Mouse (Mus musculus): ENCODE measurements around the gene Rad9b. TPM values are rescaled to one million over a fixed set of nuclear protein-coding genes. Genes with fewer than 3 reads are reported as not detected.

The Rad9b gene
- polyA plus RNA-seq, 1 experiment from 2014 or later: 11.3 TPM

DNA sequence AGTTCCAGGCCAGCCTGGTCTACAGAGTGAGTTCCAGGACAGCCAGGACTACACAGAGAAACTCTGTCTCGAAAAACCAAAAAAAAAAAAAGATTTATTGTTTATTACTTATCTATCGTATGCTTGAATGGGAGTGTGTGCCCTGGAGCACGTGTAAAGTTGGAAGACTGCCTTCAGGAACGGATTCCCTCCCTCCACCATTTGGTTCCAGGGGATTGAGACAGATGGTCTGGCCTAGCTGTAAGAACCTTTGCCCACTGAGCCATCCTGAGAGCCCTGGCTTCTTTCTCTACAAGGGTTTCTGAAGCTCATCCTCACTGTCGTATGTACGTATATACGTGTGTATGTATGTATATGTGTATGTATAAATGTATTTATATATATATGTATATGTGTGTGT, 75.1 kb downstream of the Rad9b start:
- Histone ChIP-seq H3K9me3 (ENCODE audit: control insufficient read depth, low read length) (no peaks in the 10 kb centered on the region), H3K4me1 (replicated peaks; ENCODE audit: control insufficient read depth, insufficient read depth, low read length) (peaks cover 9% of the 10 kb centered on the region), H3K27ac (ENCODE audit: low read depth) (no peak overlapping the region), H3K36me3 (ENCODE audit: control insufficient read depth, insufficient read depth, low read length) (no peaks in the 10 kb centered on the region), H3K4me3 (ENCODE audit: low read depth, low read length) (no peak overlapping the region), H3K9ac (ENCODE audit: low read length) (no peak overlapping the region), H3K27me3 (replicated peaks; ENCODE audit: control insufficient read depth, insufficient read depth, low read length) (no peaks in the 10 kb centered on the region), H3K4me2 (ENCODE audit: low read length) (no peak overlapping the region)
- ATAC-seq (replicated peaks; ENCODE audit: low FRiP score, low TSS enrichment, low read depth) (no peak), DNase-seq (ENCODE audit: low spot score) (no peak)
- WGBS: 74% methylated on average over 7 of the region's 7 CpGs

DNA sequence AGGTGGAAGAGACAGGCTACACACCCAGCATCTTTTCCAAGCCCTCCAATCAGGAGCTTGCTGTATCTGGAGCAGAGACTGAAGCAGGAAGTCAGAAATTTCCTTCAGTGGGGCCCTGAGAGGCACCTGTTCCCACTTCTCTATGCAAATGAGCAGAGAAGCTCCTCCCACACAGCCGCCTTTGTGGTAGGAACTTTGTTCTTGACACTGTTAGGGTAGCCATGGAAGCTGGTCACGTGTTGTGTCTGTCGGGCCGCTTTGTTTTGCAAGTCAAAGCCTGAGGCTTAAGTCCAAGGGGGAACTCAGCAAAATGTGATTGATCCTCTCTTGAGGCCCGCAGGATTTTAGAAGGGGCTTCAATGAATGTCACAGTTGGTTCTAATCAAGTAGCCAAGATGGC, 79.2 kb downstream of the Rad9b start:
- no peak overlapping the region for H3K4me3 ChIP-seq (ENCODE audit: low read depth, low read length)
- WGBS: 40% methylated on average over 5 of the region's 5 CpGs
- ATAC-seq (replicated peaks; ENCODE audit: low FRiP score, low TSS enrichment, low read depth) (no peak), DNase-seq (ENCODE audit: low spot score) (no peak)
- H3K27me3 ChIP-seq (replicated peaks; ENCODE audit: control insufficient read depth, insufficient read depth, low read length): no peaks in the 10 kb centered on the region
- no peaks in the 10 kb centered on the region for H3K4me1 ChIP-seq (replicated peaks; ENCODE audit: control insufficient read depth, insufficient read depth, low read length)
- no peaks in the 10 kb centered on the region for H3K9me3 ChIP-seq (ENCODE audit: control insufficient read depth, low read length)
- H3K9ac ChIP-seq (ENCODE audit: low read length): no peak overlapping the region
- no peak overlapping the region for H3K4me2 ChIP-seq (ENCODE audit: low read length)
- H3K27ac ChIP-seq (ENCODE audit: low read depth): no peak overlapping the region
- no peaks in the 10 kb centered on the region for H3K36me3 ChIP-seq (ENCODE audit: control insufficient read depth, insufficient read depth, low read length)

Other genes starting within 250 kb of the Rad9b start
- 0.32 TPM in 1 of 2 replicates, not detected in the other for gene Ccdc63, start 213.4 kb downstream of the Rad9b start, polyA plus RNA-seq (2014; fragmentation: Nextera tagmentation; extraction: Ambion mirVana)
- 259 and 270 TPM in 2 replicates for gene Ppp1cc, start 196.0 kb downstream of the Rad9b start, polyA plus RNA-seq (2014; fragmentation: Nextera tagmentation; extraction: Ambion mirVana)
- 4.7 and 6.7 TPM in 2 replicates for gene Hvcn1, start 147.4 kb downstream of the Rad9b start, polyA plus RNA-seq (2014; fragmentation: Nextera tagmentation; extraction: Ambion mirVana)
- gene Tctn1, start 89.8 kb downstream of the Rad9b start, polyA plus RNA-seq (2014; fragmentation: Nextera tagmentation; extraction: Ambion mirVana): 4.2 and 4.4 TPM in 2 replicates
- gene Pptc7, start 69.9 kb downstream of the Rad9b start, polyA plus RNA-seq (2014; fragmentation: Nextera tagmentation; extraction: Ambion mirVana): 10.2 and 10.8 TPM in 2 replicates
- gene Vps29, start 136 bp upstream of the Rad9b start, polyA plus RNA-seq (2014; fragmentation: Nextera tagmentation; extraction: Ambion mirVana): 243 and 254 TPM in 2 replicates
- 66.5 and 67.9 TPM in 2 replicates for gene Gpn3, start 17.6 kb upstream of the Rad9b start, polyA plus RNA-seq (2014; fragmentation: Nextera tagmentation; extraction: Ambion mirVana)
- gene Fam216a, start 18.1 kb upstream of the Rad9b start, polyA plus RNA-seq (2014; fragmentation: Nextera tagmentation; extraction: Ambion mirVana): 61.2 and 68.4 TPM in 2 replicates
- 39.3 and 44.0 TPM in 2 replicates for gene Arpc3, start 37.6 kb upstream of the Rad9b start, polyA plus RNA-seq (2014; fragmentation: Nextera tagmentation; extraction: Ambion mirVana)
- gene Anapc7, start 67.5 kb upstream of the Rad9b start, polyA plus RNA-seq (2014; fragmentation: Nextera tagmentation; extraction: Ambion mirVana): 24.1 and 28.1 TPM in 2 replicates
- gene Atp2a2, start 148.0 kb upstream of the Rad9b start, polyA plus RNA-seq (2014; fragmentation: Nextera tagmentation; extraction: Ambion mirVana): 39.6 and 43.4 TPM in 2 replicates